Mouse (Mus musculus) stomach, postnatal 0 days (tissue): Measurements from ENCODE around the gene Zdhhc11.

Source experiments
- CTCF ChIP-seq: IDR thresholded peaks from 2 replicates; pipeline ENCODE4 v1.5.1; 2016; ENCODE audit warnings: antibody characterized with exemption, low read depth, mild to moderate bottlenecking, moderate library complexity
- EP300 ChIP-seq: optimal IDR thresholded peaks from 2 replicates; pipeline ENCODE3; 2016; ENCODE audit warnings: antibody characterized with exemption

DNA sequence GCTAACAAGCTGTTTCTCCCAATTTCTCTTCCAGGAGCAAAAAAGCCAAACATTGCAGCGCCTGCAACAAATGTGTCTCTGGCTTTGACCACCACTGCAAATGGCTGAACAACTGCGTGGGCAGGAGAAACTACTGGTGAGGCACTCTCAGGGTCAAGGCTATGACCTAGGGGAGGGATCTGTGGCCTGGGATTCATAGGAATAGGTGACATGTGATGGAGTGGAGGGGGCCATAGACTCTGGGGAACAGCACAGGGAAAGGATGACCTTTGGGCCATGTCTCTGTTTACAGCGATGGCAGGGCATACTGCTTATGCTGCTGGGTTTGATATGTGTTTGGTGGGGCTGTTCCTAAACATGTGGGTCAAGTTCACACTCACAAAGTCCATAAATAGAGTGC is 10.9 kb downstream of the Zdhhc11 start:
- TF ChIP-seq CTCF (no peak), EP300 (no peak)
